Mouse (Mus musculus): ENCODE data around the gene Rbfox3.

DNA sequence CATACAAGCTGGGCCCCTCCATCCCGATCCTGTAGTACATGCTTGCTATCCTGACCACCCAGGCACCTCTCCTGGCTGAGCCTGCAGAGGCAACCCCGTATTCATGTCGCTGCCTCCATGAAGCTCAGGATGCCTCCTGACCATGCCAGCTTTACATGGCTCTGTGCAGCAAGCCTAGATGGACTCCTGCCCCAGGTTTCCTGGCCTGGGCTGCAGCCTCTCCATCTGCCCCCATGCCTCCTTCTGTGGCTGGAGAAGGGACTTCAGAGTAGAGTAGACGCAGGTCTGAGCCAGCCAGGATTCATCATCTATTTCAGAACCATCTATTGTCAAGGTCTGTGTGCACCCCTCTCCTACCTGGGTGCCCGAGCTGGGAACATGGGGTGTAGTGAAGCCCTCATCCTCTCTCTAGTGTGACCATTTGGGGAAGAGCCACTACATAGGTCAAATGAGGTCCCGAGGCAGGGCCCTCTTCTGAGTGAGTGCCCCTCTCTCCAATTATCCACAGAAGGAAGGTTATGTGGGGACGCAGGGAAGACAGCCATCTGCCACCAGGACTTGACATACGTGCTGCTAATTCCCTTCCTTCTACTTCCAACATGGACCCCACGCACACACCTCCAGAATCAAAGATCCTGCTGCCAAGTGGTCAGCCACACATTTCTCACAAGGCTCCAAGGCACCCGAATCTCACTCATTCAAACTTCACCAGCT, 153.0 kb downstream of the Rbfox3 start:
- TF ChIP-seq POLR2A (IDR thresholded peaks at IDR 0.05; ENCODE audit: low read depth, low read length) (no peak), CTCF (IDR thresholded peaks at IDR 0.05; ENCODE audit: extremely low read depth, insufficient read depth, insufficient read length, insufficient replicate concordance) (no peak)
